ENCODE assay signal across 19 mouse cellular contexts in the genomic region with DNA sequence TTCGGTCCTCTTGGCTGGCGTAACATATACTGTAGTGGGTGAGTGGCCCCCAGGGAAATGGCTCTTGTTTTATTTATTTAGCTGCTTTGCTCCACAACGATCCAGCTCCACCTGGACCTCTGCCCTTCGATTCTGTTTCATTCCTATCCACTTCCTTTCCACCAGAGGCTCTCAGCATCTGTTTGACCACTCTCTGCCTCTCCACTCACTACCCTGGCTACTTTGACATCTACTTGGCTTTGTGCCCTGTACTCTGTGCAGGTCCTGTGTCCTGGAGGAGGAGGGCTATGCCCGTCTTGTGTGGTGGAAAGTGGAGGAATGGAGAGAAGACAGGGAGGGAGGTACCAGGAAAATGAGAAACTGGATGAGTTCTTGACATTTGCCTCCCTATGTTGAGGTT. TPM values are rescaled to one million over a fixed set of nuclear protein-coding genes. Genes with fewer than 3 reads are reported as not detected.
DNase-seq lines count a peak whose midpoint lies in the region; ATAC-seq lines count a peak whose summit lies in the region.
"Had no signal": no experiment of that assay in that cellular context is flagged by ENCODE, and none has a peak within 500 bp of the region (broad histone marks: within the 10 kb centered on the region; RNA-seq: fewer than 3 reads in every experiment).

No protein-coding gene starts in this region.

- H3K4me3 ChIP-seq in neural tube, embryonic 12.5 days = no peak overlapping the region
- no peak overlapping the region for H3K4me3 ChIP-seq in hindbrain, embryonic 12.5 days
- H3K4me3 ChIP-seq in midbrain, embryonic 13.5 days (replicated peaks) = no peak overlapping the region
- no peak overlapping the region for H3K4me3 ChIP-seq in liver, embryonic 11.5 days (ENCODE audit: low read depth, low read length)

- 53% methylated on average over 5 of the region's 5 CpGs for WGBS in neural tube, embryonic 12.5 days
- WGBS in hindbrain, embryonic 12.5 days = 56% methylated on average over 5 of the region's 5 CpGs
- 59% methylated on average over 5 of the region's 5 CpGs for WGBS in midbrain, embryonic 13.5 days
- 69% methylated on average over 5 of the region's 5 CpGs for WGBS in liver, embryonic 11.5 days

- no peak for ATAC-seq in neural tube, embryonic 12.5 days (ENCODE audit: low FRiP score, low read depth)
- no peak for ATAC-seq in hindbrain, embryonic 12.5 days (ENCODE audit: low FRiP score)
- no peak for ATAC-seq in midbrain, embryonic 13.5 days
- no peak for ATAC-seq in liver, embryonic 11.5 days (replicated peaks; ENCODE audit: low FRiP score)
- no peak for ATAC-seq in megakaryocyte, adult 5-6 weeks (ENCODE audit: poor library complexity, severe bottlenecking)
- ATAC-seq: Patski had no signal

- DNase-seq in neural tube, embryonic 10.5 days (ENCODE audit: extremely low spot score, low spot score) = no peak
- DNase-seq in liver, embryonic 11.5 days (ENCODE audit: low spot score) = no peak
- no peak for DNase-seq in embryo, embryonic 9.5 days (ENCODE audit: extremely low spot score)
- DNase-seq in kidney, postnatal 10 days = no peak
- DNase-seq: B cell, adult 2 months; kidney, adult 8-10 months; lung, adult 18-20 months; lung, postnatal 4 days had no signal

- no peak overlapping the region for H3K4me2 ChIP-seq in neural tube, embryonic 12.5 days (replicated peaks)
- H3K4me2 ChIP-seq in hindbrain, embryonic 12.5 days (replicated peaks) = no peak overlapping the region
- H3K4me2 ChIP-seq in midbrain, embryonic 13.5 days (replicated peaks) = peak overlapping the region; percentile 11; the same call in 1 of the 2 replicates
- no peak overlapping the region for H3K4me2 ChIP-seq in liver, embryonic 11.5 days

- H3K36me3 ChIP-seq in neural tube, embryonic 12.5 days = no peaks in the 10 kb centered on the region
- H3K36me3 ChIP-seq in hindbrain, embryonic 12.5 days = no peaks in the 10 kb centered on the region
- H3K36me3 ChIP-seq in midbrain, embryonic 13.5 days = no peaks in the 10 kb centered on the region
- H3K36me3 ChIP-seq in liver, embryonic 11.5 days (ENCODE audit: control insufficient read depth, insufficient read depth, low read length) = no peaks in the 10 kb centered on the region

- H3K9ac ChIP-seq in neural tube, embryonic 12.5 days = 0 out of 2 replicates have a peak overlapping the region, but pooled peaks have one; percentile 26
- H3K9ac ChIP-seq in hindbrain, embryonic 12.5 days = no peak overlapping the region; the same call in 1 of the 2 replicates
- 0 out of 2 replicates have a peak overlapping the region, but pooled peaks have one; percentile 8 for H3K9ac ChIP-seq in midbrain, embryonic 13.5 days (replicated peaks)
- no peak overlapping the region for H3K9ac ChIP-seq in liver, embryonic 11.5 days (ENCODE audit: low read depth, low read length)

- H3K9me3 ChIP-seq in neural tube, embryonic 12.5 days = no peaks in the 10 kb centered on the region
- H3K9me3 ChIP-seq in hindbrain, embryonic 12.5 days (replicated peaks) = no peaks in the 10 kb centered on the region
- no peaks in the 10 kb centered on the region for H3K9me3 ChIP-seq in midbrain, embryonic 13.5 days
- no peaks in the 10 kb centered on the region for H3K9me3 ChIP-seq in liver, embryonic 11.5 days (ENCODE audit: control insufficient read depth, low read length)

- peaks cover 77% of the 10 kb centered on the region for H3K4me1 ChIP-seq in neural tube, embryonic 12.5 days
- peaks cover 96% of the 10 kb centered on the region for H3K4me1 ChIP-seq in hindbrain, embryonic 12.5 days
- H3K4me1 ChIP-seq in midbrain, embryonic 13.5 days (replicated peaks) = peaks cover 100% of the 10 kb centered on the region
- H3K4me1 ChIP-seq in liver, embryonic 11.5 days (replicated peaks; ENCODE audit: control insufficient read depth, insufficient read depth, low read length) = no peaks in the 10 kb centered on the region

- peak overlapping the region; percentile 53; the same call in 1 of the 2 replicates for H3K27ac ChIP-seq in neural tube, embryonic 12.5 days
- peak overlapping the region; percentile 85 for H3K27ac ChIP-seq in hindbrain, embryonic 12.5 days
- peak overlapping the region; percentile 90 for H3K27ac ChIP-seq in midbrain, embryonic 13.5 days
- H3K27ac ChIP-seq in liver, embryonic 11.5 days (ENCODE audit: low read depth, low read length) = no peak overlapping the region

- H3K27me3 ChIP-seq in neural tube, embryonic 12.5 days (replicated peaks) = no peaks in the 10 kb centered on the region
- H3K27me3 ChIP-seq in hindbrain, embryonic 12.5 days = no peaks in the 10 kb centered on the region
- no peaks in the 10 kb centered on the region for H3K27me3 ChIP-seq in midbrain, embryonic 13.5 days
- H3K27me3 ChIP-seq in liver, embryonic 11.5 days (replicated peaks; ENCODE audit: control insufficient read depth, insufficient read depth, low read length) = peaks cover 6% of the 10 kb centered on the region

RNA-seq across cellular contexts. Expression of gene Add2, which starts 33.7 kb away (rescaled TPM):
- polyA plus RNA-seq in neural tube, embryonic 12.5 days (2016; fragmentation: Nextera tagmentation; extraction: Ambion mirVana) = 110 and 116 TPM in 2 replicates
- polyA plus RNA-seq in hindbrain, embryonic 12.5 days (2016; fragmentation: Nextera tagmentation; extraction: Ambion mirVana) = 115 and 119 TPM in 2 replicates
- polyA plus RNA-seq in midbrain, embryonic 13.5 days (2015; fragmentation: Nextera tagmentation; extraction: Ambion mirVana) = 200 and 208 TPM in 2 replicates
- polyA plus RNA-seq in liver, embryonic 11.5 days (2014; fragmentation: Nextera tagmentation; extraction: Ambion mirVana) = 66.5 and 73.2 TPM in 2 replicates
- total RNA-seq in megakaryocyte, adult 5-6 weeks (2015) = 1.0 and 2.1 TPM in 2 replicates
- total RNA-seq in megakaryocyte, adult 5-6 weeks (2017) = 2.4 and 3.1 TPM in 2 replicates

RNA-seq across cellular contexts. Expression of gene Figla, which starts 46.3 kb away (rescaled TPM):
- polyA plus RNA-seq in neural tube, embryonic 12.5 days (2016; fragmentation: Nextera tagmentation; extraction: Ambion mirVana) = not detected in 2 replicates
- not detected in 2 replicates for polyA plus RNA-seq in hindbrain, embryonic 12.5 days (2016; fragmentation: Nextera tagmentation; extraction: Ambion mirVana)
- not detected in 2 replicates for polyA plus RNA-seq in midbrain, embryonic 13.5 days (2015; fragmentation: Nextera tagmentation; extraction: Ambion mirVana)
- not detected in 2 replicates for polyA plus RNA-seq in liver, embryonic 11.5 days (2014; fragmentation: Nextera tagmentation; extraction: Ambion mirVana)
- not detected in 2 replicates for total RNA-seq in megakaryocyte, adult 5-6 weeks (2015)
- total RNA-seq in megakaryocyte, adult 5-6 weeks (2017) = not detected in 2 replicates
- total RNA-seq: common myeloid progenitor, adult 5-6 weeks; granulocyte monocyte progenitor cell, adult 5-6 weeks; left cerebral cortex, adult 18-20 months had no signal
- polyA plus RNA-seq: heart, embryonic 14.5 days; large intestine, adult 2 months; limb, embryonic 14.5 days; Patski had no signal

Comparison
In these comparisons a context has a peak if more than half of its experiments do, and no peak if none do; other contexts are left out.
1. H3K9ac ChIP-seq: peak in neural tube, embryonic 12.5 days (single experiment) and midbrain, embryonic 13.5 days (single experiment); none in hindbrain, embryonic 12.5 days (single experiment) and liver, embryonic 11.5 days (single experiment).